Mouse (Mus musculus): ENCODE measurements at regions not wholly inside any gene's neighbourhood (a gene's known extent, or its start where the extent isn't known, plus 50 kb on each side); places are given as distances from the start of the nearest gene placed in this dataset.
A peak's percentile ranks its signal among the peaks of the same experiment; 100 is the strongest.

DNA sequence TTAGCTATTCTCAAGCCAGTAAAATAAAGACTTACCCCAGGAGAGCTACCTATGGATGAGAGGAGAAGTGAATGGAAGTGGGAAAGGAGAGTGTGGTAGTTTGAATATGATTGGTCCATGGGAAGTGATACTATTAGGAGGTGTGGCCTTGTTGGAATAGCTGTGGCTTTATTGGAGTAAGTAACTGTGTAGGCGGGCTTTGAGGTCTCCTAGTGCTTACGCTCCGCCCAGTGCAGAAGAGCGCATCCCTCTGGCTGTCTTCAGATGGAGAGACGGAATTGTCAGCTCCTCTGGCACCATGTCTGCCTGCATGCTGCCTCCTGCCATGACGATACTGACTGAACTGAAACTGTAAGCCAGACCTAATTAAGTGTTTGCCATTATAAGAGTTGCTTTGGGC lies 129.6 kb downstream of the Zfp281 start:
- no peaks in the 10 kb centered on the region for H3K27me3 ChIP-seq (ENCODE audit: insufficient read depth, low read length)
- H3K4me1 ChIP-seq (ENCODE audit: insufficient read depth, low read length) = no peaks in the 10 kb centered on the region
- no peak overlapping the region for H3K27ac ChIP-seq
- 94% methylated on average over 6 of the region's 6 CpGs for WGBS
- TF ChIP-seq CTCF (IDR thresholded peaks at IDR 0.05; ENCODE audit: low read depth) = no peak
- no peak overlapping the region for H3K4me2 ChIP-seq (ENCODE audit: low read depth, low read length)
- no peak for DNase-seq (ENCODE audit: low spot score)
- no peak for ATAC-seq
- no peak overlapping the region for H3K9ac ChIP-seq (replicated peaks; ENCODE audit: low read length)
- H3K36me3 ChIP-seq (ENCODE audit: insufficient read depth, low read length) = no peaks in the 10 kb centered on the region
- no peaks in the 10 kb centered on the region for H3K9me3 ChIP-seq (ENCODE audit: low read length)
- no peak overlapping the region for H3K4me3 ChIP-seq (ENCODE audit: low read length)

DNA sequence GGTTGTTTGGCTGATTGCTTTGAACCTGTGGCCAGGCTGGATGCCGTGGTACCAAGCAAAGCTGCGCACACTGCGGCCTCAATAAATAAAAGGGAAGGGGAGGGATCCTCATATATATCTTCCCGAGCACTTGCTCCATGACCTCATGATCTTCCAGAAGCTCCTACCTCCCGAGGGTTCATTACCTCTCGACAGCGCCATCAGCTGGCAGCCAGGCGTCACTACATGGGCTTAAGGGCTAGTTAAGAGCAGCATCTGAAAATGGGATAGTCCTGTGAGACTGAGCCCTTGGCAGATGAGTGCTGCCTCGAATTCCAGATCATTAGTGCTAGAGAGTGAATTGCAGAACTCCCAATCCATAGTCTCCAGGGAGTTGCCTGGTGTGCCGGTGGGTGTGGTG lies 134.0 kb downstream of the Zfp281 start:
- H3K4me3 ChIP-seq (ENCODE audit: low read length) = no peak overlapping the region
- H3K4me1 ChIP-seq (ENCODE audit: insufficient read depth, low read length) = no peaks in the 10 kb centered on the region
- H3K4me2 ChIP-seq (ENCODE audit: low read depth, low read length) = no peak overlapping the region
- H3K9me3 ChIP-seq (ENCODE audit: low read length) = no peaks in the 10 kb centered on the region
- no peak overlapping the region for H3K27ac ChIP-seq
- no peaks in the 10 kb centered on the region for H3K36me3 ChIP-seq (ENCODE audit: insufficient read depth, low read length)
- ATAC-seq (no peak), DNase-seq (ENCODE audit: low spot score) (no peak)
- H3K9ac ChIP-seq (replicated peaks; ENCODE audit: low read length) = no peak overlapping the region
- WGBS = 69% methylated on average over 10 of the region's 10 CpGs
- no peak for TF ChIP-seq CTCF (IDR thresholded peaks at IDR 0.05; ENCODE audit: low read depth)
- no peaks in the 10 kb centered on the region for H3K27me3 ChIP-seq (ENCODE audit: insufficient read depth, low read length)

- no peaks in the 10 kb centered on the region for H3K9me3 ChIP-seq (ENCODE audit: low read length)
- no peak for ATAC-seq
- H3K36me3 ChIP-seq (ENCODE audit: insufficient read depth, low read length) = no peaks in the 10 kb centered on the region
- no peak overlapping the region for H3K4me2 ChIP-seq (ENCODE audit: low read depth, low read length)
- H3K27ac ChIP-seq = no peak overlapping the region
- DNase-seq (ENCODE audit: low spot score) = no peak
- no peaks in the 10 kb centered on the region for H3K27me3 ChIP-seq (ENCODE audit: insufficient read depth, low read length)
- no peak overlapping the region for H3K4me3 ChIP-seq (ENCODE audit: low read length)
- H3K4me1 ChIP-seq (ENCODE audit: insufficient read depth, low read length) = no peaks in the 10 kb centered on the region
- no peak overlapping the region for H3K9ac ChIP-seq (replicated peaks; ENCODE audit: low read length)
- no peak for TF ChIP-seq CTCF (IDR thresholded peaks at IDR 0.05; ENCODE audit: low read depth)
- WGBS = 67% methylated on average over 4 of the region's 4 CpGs
Measured at GRCm38 (mm10) chr1:136759164-136759563, 134.5 kb downstream of the Zfp281 start.

- no peak for TF ChIP-seq CTCF (IDR thresholded peaks at IDR 0.05; ENCODE audit: low read depth)
- no peak overlapping the region for H3K9ac ChIP-seq (replicated peaks; ENCODE audit: low read length)
- H3K4me2 ChIP-seq (ENCODE audit: low read depth, low read length) = no peak overlapping the region
- H3K27me3 ChIP-seq (ENCODE audit: insufficient read depth, low read length) = no peaks in the 10 kb centered on the region
- no peaks in the 10 kb centered on the region for H3K9me3 ChIP-seq (ENCODE audit: low read length)
- no peaks in the 10 kb centered on the region for H3K4me1 ChIP-seq (ENCODE audit: insufficient read depth, low read length)
- H3K4me3 ChIP-seq (ENCODE audit: low read length) = no peak overlapping the region
- DNase-seq (ENCODE audit: low spot score) = peak; percentile 61
- 0 out of 2 replicates have a peak, but pooled peaks have one; percentile 51 for ATAC-seq
- no peak overlapping the region for H3K27ac ChIP-seq
- WGBS = 58% methylated on average over 4 of the region's 4 CpGs
- H3K36me3 ChIP-seq (ENCODE audit: insufficient read depth, low read length) = no peaks in the 10 kb centered on the region
Measured at GRCm38 (mm10) chr1:136761467-136761866, 136.8 kb downstream of the Zfp281 start.

- Histone ChIP-seq H3K27ac (no peak overlapping the region), H3K27me3 (ENCODE audit: insufficient read depth, low read length) (no peaks in the 10 kb centered on the region), H3K9me3 (ENCODE audit: low read length) (no peaks in the 10 kb centered on the region), H3K9ac (replicated peaks; ENCODE audit: low read length) (no peak overlapping the region), H3K36me3 (ENCODE audit: insufficient read depth, low read length) (no peaks in the 10 kb centered on the region), H3K4me1 (ENCODE audit: insufficient read depth, low read length) (no peaks in the 10 kb centered on the region), H3K4me2 (ENCODE audit: low read depth, low read length) (peak overlapping the region; percentile 24; the same call in 1 of the 2 replicates), H3K4me3 (ENCODE audit: low read length) (no peak overlapping the region)
- peak; percentile 51; the same call in 1 of the 2 replicates for ATAC-seq
- peak; percentile 44 for DNase-seq (ENCODE audit: low spot score)
- TF ChIP-seq CTCF (IDR thresholded peaks at IDR 0.05; ENCODE audit: low read depth) = no peak
- 1% methylated on average over 10 of the region's 10 CpGs for WGBS
Measured at GRCm38 (mm10) chr1:136768969-136769401, 144.3 kb downstream of the Zfp281 start.

- H3K4me1 ChIP-seq (ENCODE audit: insufficient read depth, low read length) = 0 out of 2 replicates have a peak, but pooled peaks cover 3% of the 10 kb centered on the region
- no peak overlapping the region for H3K4me3 ChIP-seq (ENCODE audit: low read length)
- no peaks in the 10 kb centered on the region for H3K9me3 ChIP-seq (ENCODE audit: low read length)
- no peak for DNase-seq (ENCODE audit: low spot score)
- H3K9ac ChIP-seq (replicated peaks; ENCODE audit: low read length) = no peak overlapping the region
- TF ChIP-seq CTCF (IDR thresholded peaks at IDR 0.05; ENCODE audit: low read depth) = peak; percentile 49
- 90% methylated on average over 6 of the region's 6 CpGs for WGBS
- ATAC-seq = no peak
- no peaks in the 10 kb centered on the region for H3K36me3 ChIP-seq (ENCODE audit: insufficient read depth, low read length)
- H3K4me2 ChIP-seq (ENCODE audit: low read depth, low read length) = no peak overlapping the region
- H3K27me3 ChIP-seq (ENCODE audit: insufficient read depth, low read length) = peaks cover 6% of the 10 kb centered on the region; the same call in 1 of the 2 replicates
- no peak overlapping the region for H3K27ac ChIP-seq
Measured at GRCm38 (mm10) chr1:136773743-136774142, 149.0 kb downstream of the Zfp281 start.

DNA sequence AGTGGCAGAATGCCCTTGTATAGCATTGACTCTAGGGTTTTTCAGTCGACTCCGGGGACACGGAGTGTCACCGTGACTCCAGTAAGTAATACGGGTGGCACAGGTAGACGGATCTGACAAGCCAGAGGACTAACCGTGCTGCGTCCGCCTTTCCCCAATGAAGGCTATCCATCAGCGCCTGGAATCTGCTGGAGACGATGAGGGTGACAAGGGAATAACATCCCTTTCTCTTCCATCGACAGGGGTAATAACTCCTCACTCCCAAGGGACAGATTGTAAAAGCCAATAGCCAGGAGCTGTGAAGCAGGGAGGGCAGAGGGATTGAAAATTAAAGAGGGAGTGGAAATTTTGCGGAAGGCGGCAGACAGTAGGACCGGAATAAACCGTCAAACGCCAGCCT lies 151.5 kb downstream of the Zfp281 start:
- Histone ChIP-seq H3K9ac (replicated peaks; ENCODE audit: low read length) (no peak overlapping the region), H3K4me2 (ENCODE audit: low read depth, low read length) (no peak overlapping the region), H3K27ac (no peak overlapping the region), H3K4me3 (ENCODE audit: low read length) (no peak overlapping the region), H3K36me3 (ENCODE audit: insufficient read depth, low read length) (no peaks in the 10 kb centered on the region), H3K4me1 (ENCODE audit: insufficient read depth, low read length) (0 out of 2 replicates have a peak, but pooled peaks cover 3% of the 10 kb centered on the region), H3K9me3 (ENCODE audit: low read length) (no peaks in the 10 kb centered on the region), H3K27me3 (ENCODE audit: insufficient read depth, low read length) (peaks cover 6% of the 10 kb centered on the region; the same call in 1 of the 2 replicates)
- DNase-seq (ENCODE audit: low spot score) (no peak), ATAC-seq (no peak)
- TF ChIP-seq CTCF (IDR thresholded peaks at IDR 0.05; ENCODE audit: low read depth) = no peak
- WGBS = 58% methylated on average over 17 of the region's 17 CpGs

Measured in hindbrain, postnatal 0 days (tissue).